Mouse (Mus musculus) hindbrain, embryonic 15.5 days (tissue): ENCODE measurements around the gene Xdh. TPM values are rescaled to one million over a fixed set of nuclear protein-coding genes. Genes with fewer than 3 reads are reported as not detected.

Experiments
- polyA plus RNA-seq: library from polyadenylated mRNA; unstranded; fragments of >200 nt; fragmentation: Nextera tagmentation; extraction: Ambion mirVana; gene quantifications from 2 replicates; pipeline ENCODE4 v1.2.1, GENCODE M21; 2015

Gene Xdh
- polyA plus RNA-seq, 1 experiment from 2014 or later, result 0.32 TPM

Other genes starting within 250 kb of the Xdh start
- gene Galnt14, start 239.7 kb downstream of the Xdh start, polyA plus RNA-seq, result 16.0 and 17.5 TPM in 2 replicates
- 20.3 and 26.9 TPM in 2 replicates for gene Ehd3, start 146.1 kb downstream of the Xdh start, polyA plus RNA-seq
- gene Srd5a2, start 97.7 kb upstream of the Xdh start, polyA plus RNA-seq, result 0.09 TPM in 2 replicates